Mouse (Mus musculus) ES-E14 (cell line): ENCODE measurements at regions not wholly inside any gene's neighbourhood (a gene's known extent, or its start where the extent isn't known, plus 50 kb on each side); places are given as distances from the start of the nearest gene placed in this dataset.

Experiments used
- DNase-seq: peaks from one replicate; pipeline ENCODE4 v3.0.0-alpha.2; 2013; ENCODE audit warnings: low read depth, low spot score
- H3K27ac ChIP-seq: 2 replicates; pipeline ENCODE4 v1.5.1; 2012; ENCODE audit warnings: low read depth, mild to moderate bottlenecking, low read length, moderate library complexity, mixed read lengths; ENCODE audit not compliant: poor library complexity, insufficient read depth, severe bottlenecking
- H3K36me3 ChIP-seq: 2 replicates; pipeline ENCODE4 v1.6.1; 2012; ENCODE audit warnings: mild to moderate bottlenecking, low read length, moderate library complexity, mixed read lengths; ENCODE audit not compliant: control insufficient read depth, poor library complexity, insufficient read depth, severe bottlenecking
- H3K4me1 ChIP-seq, 2 experiments: fragments of 150-350 bp in 1 of 2; sonication (generic) in 1 of 2; 2 replicates each; pipeline ENCODE4 v1.6.1; 2012; ENCODE audit warnings: low read length in 2 of 2, mild to moderate bottlenecking in 1 of 2, mixed read lengths in 1 of 2; ENCODE audit not compliant: control insufficient read depth in 2 of 2, insufficient read depth in 2 of 2, poor library complexity in 1 of 2
- H3K4me3 ChIP-seq, 2 experiments: fragments of 150-350 bp in 1 of 2; sonication (generic) in 1 of 2; 2 replicates each; pipeline ENCODE4 v1.5.1; 2012; ENCODE audit warnings: low read length in 2 of 2, low read depth in 1 of 2, mild to moderate bottlenecking in 1 of 2, mixed read lengths in 1 of 2; ENCODE audit not compliant: insufficient read depth in 1 of 2, poor library complexity in 1 of 2, severe bottlenecking in 1 of 2
- H3K9ac ChIP-seq: 2 replicates; pipeline ENCODE4 v1.6.1; 2012; ENCODE audit warnings: low read depth, mild to moderate bottlenecking, low read length, mixed read lengths; ENCODE audit not compliant: poor library complexity, insufficient read depth, severe bottlenecking
- H3K9me3 ChIP-seq: fragments of 150-350 bp; sonication (generic); 2 replicates; pipeline ENCODE4 v1.6.1; 2012; ENCODE audit warnings: low read depth, mild to moderate bottlenecking, low read length; ENCODE audit not compliant: control insufficient read depth, insufficient read depth
- CHD2 ChIP-seq: IDR thresholded peaks from 2 replicates; pipeline ENCODE4 v1.6.1; 2014; ENCODE audit warnings: mild to moderate bottlenecking, low read depth, low read length, inconsistent platforms
- HCFC1 ChIP-seq: IDR thresholded peaks from 2 replicates; pipeline ENCODE4 v1.6.1; 2012; ENCODE audit warnings: low read length, inconsistent platforms, borderline replicate concordance; ENCODE audit not compliant: insufficient read depth
- MAFK ChIP-seq: IDR thresholded peaks from 2 replicates; pipeline ENCODE4 v1.6.1; 2014; ENCODE audit warnings: mild to moderate bottlenecking, low read depth, low read length, inconsistent platforms; ENCODE audit not compliant: insufficient read depth
- ZC3H11A ChIP-seq: IDR thresholded peaks from 2 replicates; pipeline ENCODE4 v1.6.1; 2012; ENCODE audit warnings: low read depth, mild to moderate bottlenecking, inconsistent platforms, low read length, borderline replicate concordance
- ZNF384 ChIP-seq: IDR thresholded peaks from 2 replicates; pipeline ENCODE4 v1.6.1; 2012; ENCODE audit warnings: low read depth, low read length, inconsistent platforms
- in situ Hi-C, 2 experiments: fragments of 600-800 bp; cut with MboI; formaldehyde crosslinking; loops; one replicate each; pipeline ENCODE4 v1.15.1; 2025; ENCODE audit warnings: low sequenced_read_pairs in 2 of 2, inconsistent platforms in 1 of 2; ENCODE audit not compliant: unreplicated experiment in 2 of 2

- Histone ChIP-seq H3K9me3 (no peaks in the 10 kb centered on the region), H3K4me3 (no peak overlapping the region), H3K27ac (no peak overlapping the region), H3K4me1 (no peaks in the 10 kb centered on the region), H3K9ac (no peak overlapping the region), H3K36me3 (no peaks in the 10 kb centered on the region)
- TF ChIP-seq ZNF384 (no peak), MAFK (no peak), CHD2 (no peak), ZC3H11A (no peak)
- DNase-seq: no peak
- in situ Hi-C loops: no loop called here
Measured at GRCm38 (mm10) chr9:94208987-94209386, 328.9 kb downstream of the 1190002N15Rik start.

- no peaks in the 10 kb centered on the region for H3K36me3 ChIP-seq
- DNase-seq: no peak
- H3K9ac ChIP-seq: no peak overlapping the region
- in situ Hi-C loops: no loop called here
- H3K4me3 ChIP-seq: no peak overlapping the region
- no peaks in the 10 kb centered on the region for H3K9me3 ChIP-seq
- no peaks in the 10 kb centered on the region for H3K4me1 ChIP-seq
- no peak for TF ChIP-seq ZNF384
- TF ChIP-seq HCFC1: no peak
- no peak for TF ChIP-seq MAFK
- TF ChIP-seq ZC3H11A: no peak
- no peak for TF ChIP-seq CHD2
- no peak overlapping the region for H3K27ac ChIP-seq
Measured at GRCm38 (mm10) chr9:94200892-94201291, 337.0 kb downstream of the 1190002N15Rik start.

GRCm38 (mm10) chr9:94199864-94200263 is 338.0 kb downstream of the 1190002N15Rik start:
- H3K9me3 ChIP-seq: no peaks in the 10 kb centered on the region
- in situ Hi-C loops: no loop called here
- TF ChIP-seq ZNF384: no peak
- TF ChIP-seq MAFK: no peak
- no peak for TF ChIP-seq HCFC1
- TF ChIP-seq ZC3H11A: no peak
- no peak for TF ChIP-seq CHD2
- no peak for DNase-seq
- H3K4me1 ChIP-seq: no peaks in the 10 kb centered on the region
- H3K27ac ChIP-seq: no peak overlapping the region
- no peak overlapping the region for H3K9ac ChIP-seq
- H3K36me3 ChIP-seq: no peaks in the 10 kb centered on the region
- no peak overlapping the region for H3K4me3 ChIP-seq

GRCm38 (mm10) chr9:94191083-94191482 is 346.8 kb downstream of the 1190002N15Rik start:
- in situ Hi-C loops: no loop called here
- H3K27ac ChIP-seq: no peak overlapping the region
- no peaks in the 10 kb centered on the region for H3K36me3 ChIP-seq
- DNase-seq: no peak
- H3K4me3 ChIP-seq: no peak overlapping the region
- no peak for TF ChIP-seq ZNF384
- TF ChIP-seq HCFC1: no peak
- TF ChIP-seq MAFK: no peak
- TF ChIP-seq ZC3H11A: no peak
- no peak for TF ChIP-seq CHD2
- no peaks in the 10 kb centered on the region for H3K4me1 ChIP-seq
- no peaks in the 10 kb centered on the region for H3K9me3 ChIP-seq
- H3K9ac ChIP-seq: no peak overlapping the region

- no peak for DNase-seq
- Histone ChIP-seq H3K36me3 (no peaks in the 10 kb centered on the region), H3K4me3 (no peak overlapping the region), H3K4me1 (no peaks in the 10 kb centered on the region), H3K27ac (no peak overlapping the region), H3K9me3 (no peaks in the 10 kb centered on the region), H3K9ac (no peak overlapping the region)
- in situ Hi-C loops: no loop called here
- no peak for TF ChIP-seq MAFK
- no peak for TF ChIP-seq ZNF384
- no peak for TF ChIP-seq HCFC1
- no peak for TF ChIP-seq CHD2
- TF ChIP-seq ZC3H11A: no peak
Measured at GRCm38 (mm10) chr9:94189872-94190800, 347.7 kb downstream of the 1190002N15Rik start.
